Mouse (Mus musculus) erythroblast, embryonic 14.5 days (primary cell): Measurements from ENCODE around the gene Josd2.

Experiments used
- GATA1 ChIP-seq: IDR thresholded peaks from 2 replicates; pipeline ENCODE4 v1.6.1; 2012; ENCODE audit warnings: low read length, inconsistent platforms, mixed read lengths
- TAL1 ChIP-seq: IDR thresholded peaks from 3 replicates; pipeline ENCODE4 v1.6.1; 2012; ENCODE audit warnings: low read length, inconsistent platforms, mixed read lengths

- TF ChIP-seq GATA1 (no peak), TAL1 (no peak)
These were observed 2.7 kb upstream of the Josd2 start, which contains the start of gene Aspdh for GRCm38 (mm10) chr7:44465111-44465510.
